Mouse (Mus musculus) heart, adult 8-10 months (tissue): ENCODE measurements around the gene Ntm. TPM values are rescaled to one million over a fixed set of nuclear protein-coding genes. Genes with fewer than 3 reads are reported as not detected.

ENCODE experiments used
- DNase-seq: peaks from one replicate; pipeline ENCODE4 v3.0.0; 2022; ENCODE audit warnings: low spot score
- total RNA-seq, 4 experiments: library from RNA; stranded (reverse); gene quantifications; 2 replicates each; pipeline ENCODE4 v1.2.4; 2022

Ntm gene
- total RNA-seq, 4 experiments from 2014 or later: 1.3 to 2.6 (median 2.1) TPM

GRCm38 (mm10) chr9:29759940-29760339 lies 203.0 kb downstream of the Ntm start:
- DNase-seq: no peak

GRCm38 (mm10) chr9:29759060-29759459 lies 203.9 kb downstream of the Ntm start:
- no peak for DNase-seq

GRCm38 (mm10) chr9:29754374-29754773 lies 208.6 kb downstream of the Ntm start:
- no peak for DNase-seq

GRCm38 (mm10) chr9:29751396-29751795 lies 211.5 kb downstream of the Ntm start:
- no peak for DNase-seq

- peak; percentile 41 for DNase-seq
Observed at GRCm38 (mm10) chr9:29750371-29751014, 212.4 kb downstream of the Ntm start.

GRCm38 (mm10) chr9:29748070-29748469 lies 214.9 kb downstream of the Ntm start:
- no peak for DNase-seq

GRCm38 (mm10) chr9:29738835-29739526 lies 224.0 kb downstream of the Ntm start:
- no peak for DNase-seq

GRCm38 (mm10) chr9:29736031-29736430 lies 226.9 kb downstream of the Ntm start:
- no peak for DNase-seq

- DNase-seq: no peak
Observed at GRCm38 (mm10) chr9:29732895-29733294, 230.0 kb downstream of the Ntm start.

- DNase-seq: no peak
Observed at GRCm38 (mm10) chr9:29731672-29732071, 231.3 kb downstream of the Ntm start.

GRCm38 (mm10) chr9:29727540-29728432 lies 235.2 kb downstream of the Ntm start:
- DNase-seq: no peak

- DNase-seq: no peak
Observed at GRCm38 (mm10) chr9:29721461-29721860, 241.5 kb downstream of the Ntm start.

- DNase-seq: no peak
Observed at GRCm38 (mm10) chr9:29716795-29717194, 246.1 kb downstream of the Ntm start.

- DNase-seq: no peak
Observed at GRCm38 (mm10) chr9:29698276-29698675, 264.7 kb downstream of the Ntm start.

GRCm38 (mm10) chr9:29694151-29694550 lies 268.8 kb downstream of the Ntm start:
- no peak for DNase-seq

GRCm38 (mm10) chr9:29691186-29691855 lies 271.6 kb downstream of the Ntm start:
- DNase-seq: no peak

GRCm38 (mm10) chr9:29682224-29682623 lies 280.7 kb downstream of the Ntm start:
- no peak for DNase-seq

GRCm38 (mm10) chr9:29680677-29681076 lies 282.3 kb downstream of the Ntm start:
- no peak for DNase-seq

GRCm38 (mm10) chr9:29673911-29674310 lies 289.0 kb downstream of the Ntm start:
- DNase-seq: no peak

- DNase-seq: no peak
Observed at GRCm38 (mm10) chr9:29671861-29672260, 291.1 kb downstream of the Ntm start.

GRCm38 (mm10) chr9:29663286-29663685 lies 299.7 kb downstream of the Ntm start:
- DNase-seq: no peak
